Mouse (Mus musculus): ENCODE results near the gene Draxin. TPM values are rescaled to one million over a fixed set of nuclear protein-coding genes. Genes with fewer than 3 reads are reported as not detected.

The Draxin gene
- total and polyA plus RNA-seq, 3 experiments, result 0.08 to 0.17 TPM; not detected in 1

DNA sequence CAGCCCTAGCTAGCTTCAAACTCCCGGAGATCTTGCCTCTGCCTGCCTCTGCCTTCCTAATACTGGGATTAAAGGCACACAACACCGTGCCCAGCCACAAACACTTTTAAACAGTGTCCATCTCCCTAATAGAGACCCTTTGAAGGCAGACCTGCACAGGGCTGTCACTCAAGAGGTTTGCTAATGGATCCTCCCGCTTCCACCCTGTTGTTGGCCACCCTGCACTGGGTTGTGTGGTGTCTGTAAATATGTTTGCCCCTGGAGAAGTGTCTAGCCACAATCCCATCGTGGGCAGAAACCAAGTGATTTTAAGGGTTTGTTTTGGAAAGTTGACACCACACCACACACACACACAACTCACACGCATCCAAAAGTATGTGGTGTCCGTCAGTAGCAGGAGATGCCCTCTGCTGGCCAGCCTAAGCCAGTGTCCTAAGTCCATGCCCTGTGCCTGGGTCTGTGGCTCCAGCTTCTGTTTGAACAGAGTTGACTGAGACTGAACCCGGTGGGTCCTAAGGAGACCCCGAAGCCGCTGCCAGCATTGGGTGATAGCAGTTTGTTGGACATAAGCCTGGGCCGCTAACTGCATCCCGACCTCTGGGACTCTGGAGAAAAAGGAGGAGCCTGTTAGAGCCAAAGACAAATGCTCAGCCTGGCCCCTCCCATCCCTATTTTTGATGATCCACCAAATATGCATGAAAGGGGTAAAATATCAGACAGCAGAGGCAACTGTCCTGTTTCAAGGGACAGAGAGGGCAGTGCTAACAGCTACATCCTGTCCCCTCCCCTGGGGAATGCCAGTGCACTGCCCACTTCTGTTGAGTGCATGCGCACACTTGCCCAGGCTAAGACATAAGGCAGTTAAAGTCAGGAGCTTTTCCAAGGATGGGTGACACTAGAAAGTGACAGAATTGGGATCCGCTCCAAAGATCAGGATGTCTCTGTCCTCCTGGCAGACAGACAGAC lies 70.1 kb downstream of the Draxin start:
- peak; percentile 44 for DNase-seq (ENCODE audit: low read depth, low spot score)
- Histone ChIP-seq H3K79me2 (ENCODE audit: control insufficient read depth, insufficient read depth, low read length, poor library complexity) (no peaks in the 10 kb centered on the region), H3K27ac (ENCODE audit: control insufficient read depth, low read depth, low read length) (no peak overlapping the region), H3K4me3 (ENCODE audit: control insufficient read depth in 1 of 2, insufficient read depth in 1 of 2, low read depth in 2 of 2, low read length in 2 of 2) (no peak overlapping the region), H3K27me3 (ENCODE audit: control insufficient read depth in 1 of 2, insufficient read depth in 2 of 2, low read length in 2 of 2) (no peaks in the 10 kb centered on the region), H3K9ac (ENCODE audit: control insufficient read depth, low read depth, low read length, poor library complexity, severe bottlenecking) (no peak overlapping the region), H3K36me3 (ENCODE audit: control insufficient read depth in 1 of 2, insufficient read depth in 2 of 2, low read length in 2 of 2) (no peaks in the 10 kb centered on the region), H3K9me3 (replicated peaks; ENCODE audit: insufficient read depth, low read length) (no peaks in the 10 kb centered on the region), H3K4me1 (ENCODE audit: control insufficient read depth in 1 of 2, insufficient read depth in 2 of 2, low read length in 2 of 2) (no peaks in the 10 kb centered on the region)
- TF ChIP-seq MYB (IDR thresholded peaks at IDR 0.05; ENCODE audit: low read depth, low read length), result no peak
- TF ChIP-seq MAFK (IDR thresholded peaks at IDR 0.05; ENCODE audit: borderline replicate concordance, low read depth, low read length), result no peak
- TF ChIP-seq ZNF384 (IDR thresholded peaks at IDR 0.05; ENCODE audit: low read depth, low read length), result no peak
- TF ChIP-seq NRF1 (IDR thresholded peaks at IDR 0.05; ENCODE audit: insufficient read depth, low read depth, low read length, poor library complexity, severe bottlenecking), result no peak
- TF ChIP-seq SMC3 (IDR thresholded peaks at IDR 0.05; ENCODE audit: low read depth, low read length), result peak; percentile 75
- no peak for TF ChIP-seq MYC (IDR thresholded peaks at IDR 0.05; ENCODE audit: low read depth, low read length)
- TF ChIP-seq ZC3H11A (IDR thresholded peaks at IDR 0.05; ENCODE audit: low read depth, low read length), result 0 out of 2 replicates have a peak, but pooled peaks have one; percentile 25
- peak; percentile 49 to 76 (median 63) for TF ChIP-seq CTCF (IDR thresholded peaks at IDR 0.05 in 2 of 3, conservative IDR thresholded peaks at IDR 0.05 in 1 of 3; ENCODE audit: control insufficient read depth in 1 of 3, insufficient read depth in 1 of 3, low read depth in 2 of 3, low read length in 3 of 3, poor library complexity in 1 of 3, severe bottlenecking in 1 of 3)
- TF ChIP-seq RAD21 (IDR thresholded peaks at IDR 0.05; ENCODE audit: low read depth, low read length), result peak; percentile 36
- TF ChIP-seq ELF1 (IDR thresholded peaks at IDR 0.05; ENCODE audit: low read depth, low read length), result no peak
- no peak for TF ChIP-seq MAZ (IDR thresholded peaks at IDR 0.05; ENCODE audit: low read depth, low read length)

DNA sequence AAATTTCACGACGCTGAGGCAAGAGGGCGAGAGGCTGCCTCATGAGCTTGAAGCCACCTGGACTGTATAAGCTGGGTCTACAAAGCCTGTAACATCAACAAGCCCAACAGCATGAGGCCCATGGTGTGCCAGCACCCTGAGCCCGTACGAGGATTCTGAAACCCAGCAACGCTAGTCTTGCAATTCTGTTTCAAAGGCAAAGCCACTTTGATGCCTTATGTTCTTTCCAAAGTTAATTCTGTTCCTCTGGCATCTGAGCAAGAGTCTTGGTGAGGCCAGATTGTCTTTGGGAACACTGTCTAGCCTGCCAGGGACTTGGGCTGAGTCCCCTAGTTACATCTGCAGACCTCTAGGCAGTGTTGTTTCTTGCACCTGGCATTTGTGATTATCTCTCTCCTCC lies 71.5 kb downstream of the Draxin start:
- DNase-seq (ENCODE audit: low read depth, low spot score), result no peak
- no peaks in the 10 kb centered on the region for H3K36me3 ChIP-seq (ENCODE audit: control insufficient read depth in 1 of 2, insufficient read depth in 2 of 2, low read length in 2 of 2)
- H3K4me1 ChIP-seq (ENCODE audit: control insufficient read depth in 1 of 2, insufficient read depth in 2 of 2, low read length in 2 of 2), result no peaks in the 10 kb centered on the region
- no peaks in the 10 kb centered on the region for H3K79me2 ChIP-seq (ENCODE audit: control insufficient read depth, insufficient read depth, low read length, poor library complexity)
- H3K27ac ChIP-seq (ENCODE audit: control insufficient read depth, low read depth, low read length), result no peak overlapping the region
- H3K9me3 ChIP-seq (replicated peaks; ENCODE audit: insufficient read depth, low read length), result no peaks in the 10 kb centered on the region
- H3K9ac ChIP-seq (ENCODE audit: control insufficient read depth, low read depth, low read length, poor library complexity, severe bottlenecking), result no peak overlapping the region
- no peaks in the 10 kb centered on the region for H3K27me3 ChIP-seq (ENCODE audit: control insufficient read depth in 1 of 2, insufficient read depth in 2 of 2, low read length in 2 of 2)
- H3K4me3 ChIP-seq (ENCODE audit: control insufficient read depth in 1 of 2, insufficient read depth in 1 of 2, low read depth in 2 of 2, low read length in 2 of 2), result no peak overlapping the region
- TF ChIP-seq USF2 (IDR thresholded peaks at IDR 0.05; ENCODE audit: borderline replicate concordance in 1 of 2, insufficient read depth in 1 of 2, low read depth in 1 of 2, low read length in 2 of 2) (no peak), MYB (IDR thresholded peaks at IDR 0.05; ENCODE audit: low read depth, low read length) (no peak), POLR2AphosphoS5 (IDR thresholded peaks at IDR 0.05; ENCODE audit: borderline replicate concordance, low read depth, low read length) (no peak), E2F4 (IDR thresholded peaks at IDR 0.05; ENCODE audit: borderline replicate concordance, low read depth, low read length) (no peak), USF1 (IDR thresholded peaks at IDR 0.05; ENCODE audit: low read depth, low read length) (no peak), NELFE (IDR thresholded peaks at IDR 0.05; ENCODE audit: low read depth, low read length) (no peak), NRF1 (IDR thresholded peaks at IDR 0.05; ENCODE audit: insufficient read depth, low read depth, low read length, poor library complexity, severe bottlenecking) (no peak), CHD1 (IDR thresholded peaks at IDR 0.05; ENCODE audit: low read depth, low read length) (no peak), UBTF (IDR thresholded peaks at IDR 0.05; ENCODE audit: borderline replicate concordance, insufficient read depth, low read depth, low read length) (no peak), GATA1 (IDR thresholded peaks at IDR 0.05; ENCODE audit: low read depth, low read length) (no peak), BHLHE40 (IDR thresholded peaks at IDR 0.05; ENCODE audit: borderline replicate concordance, low read depth, low read length) (no peak), KAT2A (conservative IDR thresholded peaks at IDR 0.05; ENCODE audit: low read depth, low read length) (no peak), SMC3 (IDR thresholded peaks at IDR 0.05; ENCODE audit: low read depth, low read length) (no peak), MAX (IDR thresholded peaks at IDR 0.05; ENCODE audit: low read length) (no peak), SIN3A (IDR thresholded peaks at IDR 0.05; ENCODE audit: low read length) (no peak), ETS1 (IDR thresholded peaks at IDR 0.05; ENCODE audit: low read depth, low read length) (no peak), RCOR1 (IDR thresholded peaks at IDR 0.05; ENCODE audit: low read depth, low read length) (no peak), ELF1 (IDR thresholded peaks at IDR 0.05; ENCODE audit: low read depth, low read length) (no peak), JUND (IDR thresholded peaks at IDR 0.05; ENCODE audit: low read depth, low read length) (no peak), ZKSCAN1 (IDR thresholded peaks at IDR 0.05; ENCODE audit: low read depth, low read length) (no peak)
